Mouse (Mus musculus) bone marrow macrophage, adult 2 months (primary cell): ENCODE measurements around the gene Vamp2. TPM values are rescaled to one million over a fixed set of nuclear protein-coding genes. Genes with fewer than 3 reads are reported as not detected.
"Not testable (repeated sequence)": the region's sequence is repeated elsewhere in the genome, so short reads cannot be mapped to it uniquely, and the experiment has no call there.

Source experiments
- H3K27ac ChIP-seq: 2 replicates; pipeline ENCODE4 v1.5.1; 2012; ENCODE audit warnings: low read depth, low read length; ENCODE audit not compliant: insufficient read depth
- H3K4me1 ChIP-seq: 2 replicates; pipeline ENCODE4 v1.6.1; 2012; ENCODE audit warnings: low read length; ENCODE audit not compliant: control insufficient read depth, insufficient read depth
- H3K4me3 ChIP-seq: 2 replicates; pipeline ENCODE4 v1.5.1; 2012; ENCODE audit warnings: mild to moderate bottlenecking, low read length, moderate library complexity; ENCODE audit not compliant: insufficient read depth
- CTCF ChIP-seq: IDR thresholded peaks from 2 replicates; pipeline ENCODE4 v1.5.1; 2012; ENCODE audit warnings: low read depth, mild to moderate bottlenecking, low read length, moderate library complexity
- POLR2A ChIP-seq: IDR thresholded peaks from 2 replicates; pipeline ENCODE4 v1.6.1; 2012; ENCODE audit warnings: mild to moderate bottlenecking, low read depth, low read length, borderline replicate concordance
- polyA plus RNA-seq: library from polyadenylated mRNA; stranded (reverse); fragments of >200 nt; gene quantifications from 2 replicates; pipeline ENCODE4 v1.2.4, GENCODE M21; 2012; ENCODE audit not compliant: missing spikeins, insufficient read depth, insufficient read length

Gene Vamp2
- polyA plus RNA-seq, 1 experiment = 79.4 TPM

GRCm38 (mm10) chr11:69089616-69090290 is 1.5 kb downstream of the Vamp2 start:
- TF ChIP-seq CTCF = no peak
- no peak for TF ChIP-seq POLR2A
- Histone ChIP-seq H3K27ac (no peak overlapping the region), H3K4me1 (peaks cover 7% of the 10 kb centered on the region), H3K4me3 (peak overlapping the region; percentile 99)

GRCm38 (mm10) chr11:69090367-69090766 is 2.1 kb downstream of the Vamp2 start:
- no peak overlapping the region for H3K4me3 ChIP-seq
- peaks cover 7% of the 10 kb centered on the region for H3K4me1 ChIP-seq
- TF ChIP-seq CTCF (no peak), POLR2A (no peak)

DNA sequence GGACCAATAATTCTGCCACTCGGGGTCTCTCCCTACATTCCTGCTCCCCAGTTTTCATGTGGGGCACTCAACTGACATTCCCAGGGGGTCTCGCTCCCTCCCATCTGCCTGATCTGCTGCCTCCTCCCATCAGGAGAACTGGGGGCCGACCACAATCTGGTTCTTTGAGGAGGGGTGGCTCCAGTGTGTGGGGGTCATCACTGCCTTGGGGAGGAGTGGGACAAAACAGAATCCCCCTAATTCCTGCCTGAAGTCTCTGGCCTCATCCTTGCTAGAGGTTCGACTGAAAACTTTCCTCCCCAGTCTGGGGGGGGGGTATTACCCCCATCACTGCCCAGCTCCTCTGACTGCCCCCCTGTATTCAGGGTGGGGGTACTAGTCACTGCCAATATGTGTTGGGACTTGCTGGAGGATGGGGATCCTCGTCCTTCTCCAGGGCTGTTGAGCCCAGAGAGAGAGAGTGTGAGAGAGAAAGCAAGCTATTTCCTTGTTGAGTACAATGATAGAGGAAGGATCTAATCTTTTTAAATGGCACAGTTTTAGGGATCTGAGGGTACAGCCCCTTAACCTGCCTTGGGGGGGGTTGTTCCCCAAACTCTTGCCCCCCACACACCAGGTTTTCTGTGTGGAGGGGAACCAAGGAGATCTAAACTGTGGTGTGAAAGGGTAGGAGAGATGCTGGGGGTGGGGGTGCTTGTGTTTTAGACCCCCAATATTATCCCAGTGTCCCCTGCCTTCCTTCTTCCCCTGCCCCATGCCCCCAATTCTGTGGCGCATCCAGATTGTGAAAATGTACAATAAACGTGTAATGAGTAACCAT is 3.5 kb downstream of the Vamp2 start:
- no peak for TF ChIP-seq POLR2A
- TF ChIP-seq CTCF = no peak
- peaks cover 12% of the 10 kb centered on the region for H3K4me1 ChIP-seq
- H3K27ac ChIP-seq = no peak overlapping the region
- no peak overlapping the region for H3K4me3 ChIP-seq

More at GRCm38 (mm10) chr11:69090367-69090766, 2.1 kb downstream of the Vamp2 start:
- H3K27ac ChIP-seq = no peak overlapping the region

DNA sequence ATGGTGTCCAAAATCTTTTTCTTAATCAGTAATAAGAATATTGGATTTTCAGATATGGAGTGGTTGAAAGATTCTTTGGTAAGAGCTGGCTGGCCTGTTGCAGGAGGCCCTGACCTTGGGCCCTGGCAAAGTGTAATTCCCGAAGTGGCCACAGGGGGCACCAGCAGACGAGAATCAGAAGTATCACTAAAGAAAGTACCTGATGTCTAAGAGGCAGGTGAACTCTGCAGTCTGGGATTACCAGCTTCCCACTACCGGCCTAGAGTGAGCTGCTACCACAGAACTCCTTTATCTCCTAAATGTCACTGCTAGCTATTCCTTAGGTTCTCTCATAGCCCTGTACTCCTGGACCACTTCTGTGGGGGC is 4.1 kb downstream of the Vamp2 start:
- Histone ChIP-seq H3K4me3 (no peak overlapping the region), H3K27ac (no peak overlapping the region), H3K4me1 (peaks cover 12% of the 10 kb centered on the region)
- TF ChIP-seq CTCF (peak; percentile 65), POLR2A (no peak)

DNA sequence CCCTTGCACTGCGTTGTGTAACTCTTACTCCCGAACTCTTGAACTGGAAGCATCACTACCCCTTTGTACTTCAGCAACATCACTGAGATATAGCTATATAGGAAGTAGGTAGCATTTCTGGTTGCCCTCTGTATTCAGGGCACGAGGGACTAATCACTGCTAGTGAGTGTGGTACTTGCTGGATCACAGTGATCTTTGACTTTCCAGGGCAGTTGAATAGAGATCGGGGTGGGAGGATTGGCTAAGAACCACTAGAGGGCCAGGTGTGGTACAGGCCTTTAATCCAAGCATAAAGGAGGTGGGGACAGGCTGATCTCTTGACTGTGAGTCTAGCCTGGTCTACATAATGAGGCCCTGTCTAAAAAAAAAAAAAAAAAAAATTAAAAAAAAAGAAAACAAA is 4.6 kb downstream of the Vamp2 start:
- TF ChIP-seq CTCF (no peak), POLR2A (no peak)
- H3K4me1 ChIP-seq = peaks cover 17% of the 10 kb centered on the region

DNA sequence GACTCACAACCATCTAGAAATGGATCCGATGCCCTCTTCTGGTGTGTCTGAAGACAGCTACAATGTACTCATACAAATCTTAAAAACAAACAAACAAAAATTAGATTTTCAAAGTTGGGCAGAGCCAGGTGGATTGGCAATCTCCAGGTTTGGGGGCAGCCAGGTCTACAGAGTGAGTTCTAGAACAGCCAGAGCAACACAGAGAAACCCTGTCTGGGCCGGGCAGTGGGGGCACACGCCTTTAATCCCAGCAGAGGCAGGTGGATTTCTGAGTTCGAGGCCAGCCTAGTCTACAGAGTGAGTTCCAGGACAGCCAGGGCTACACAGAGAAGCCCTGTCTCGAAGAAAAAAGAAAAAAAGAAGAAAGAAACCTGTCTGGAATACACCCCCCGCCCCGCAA is 5.6 kb downstream of the Vamp2 start:
- H3K4me3 ChIP-seq, H3K27ac ChIP-seq: not testable (repeated sequence)
- peaks cover 23% of the 10 kb centered on the region for H3K4me1 ChIP-seq

More for the DNA sequence above, 4.6 kb downstream of the Vamp2 start:
- H3K4me3 ChIP-seq = no peak overlapping the region
- H3K27ac ChIP-seq = no peak overlapping the region

GRCm38 (mm10) chr11:69094697-69095429 is 6.6 kb downstream of the Vamp2 start, which contains the start of gene Per1:
Per1 (plus strand) TSS chr11:69095217.
- H3K4me1 ChIP-seq = peaks cover 22% of the 10 kb centered on the region
- H3K27ac ChIP-seq = peak within 1 kb of the TSS; percentile 79
- peak within 1 kb of the TSS; percentile 77 for H3K4me3 ChIP-seq
- no peak for TF ChIP-seq CTCF
- no peak for TF ChIP-seq POLR2A

DNA sequence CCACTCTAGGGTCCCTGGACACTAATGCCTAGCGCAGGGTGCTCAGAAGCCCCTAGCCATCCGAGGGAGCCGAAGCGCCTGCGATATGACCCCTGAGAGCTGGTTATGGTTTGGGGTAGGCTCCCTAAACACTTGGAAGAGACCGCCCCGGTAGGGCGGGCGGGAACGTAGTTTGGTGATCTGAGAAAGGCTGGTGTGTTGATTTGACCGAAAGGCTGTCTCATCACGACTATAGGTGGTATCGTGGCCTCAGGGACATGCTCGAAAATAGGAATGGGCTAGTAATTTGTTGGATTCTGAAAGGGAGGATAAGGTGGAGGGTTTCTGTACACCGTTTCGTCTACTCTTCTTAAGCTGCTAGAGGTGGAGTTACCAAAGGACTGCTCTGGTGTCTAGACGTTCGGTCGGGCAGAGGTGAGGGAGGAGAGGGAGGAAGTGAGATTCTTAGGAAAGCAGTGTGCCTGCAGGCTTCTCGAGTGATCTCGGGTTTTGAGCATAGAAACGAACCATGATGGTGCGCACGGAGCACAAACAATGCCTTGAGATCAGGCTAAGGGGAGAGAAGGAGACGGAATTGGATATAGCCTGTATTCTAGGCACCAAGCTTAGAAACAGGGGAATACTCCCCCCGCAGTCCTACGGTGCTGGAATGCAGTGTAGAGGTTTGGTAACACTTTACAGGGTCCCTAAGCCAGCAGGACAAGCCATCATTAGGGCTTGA is 7.4 kb downstream of the Vamp2 start:
- Histone ChIP-seq H3K4me1 (peaks cover 25% of the 10 kb centered on the region), H3K27ac (peak overlapping the region; percentile 53), H3K4me3 (peak overlapping the region; percentile 77)
- no peak for TF ChIP-seq POLR2A
- TF ChIP-seq CTCF = no peak

- TF ChIP-seq POLR2A (no peak), CTCF (no peak)
- peaks cover 32% of the 10 kb centered on the region for H3K4me1 ChIP-seq
- H3K27ac ChIP-seq = no peak overlapping the region
- H3K4me3 ChIP-seq = peak overlapping the region; percentile 77
These were observed 8.2 kb downstream of the Vamp2 start for GRCm38 (mm10) chr11:69096360-69096986.
